Mouse (Mus musculus): ENCODE data around the gene Ghrl. TPM values are rescaled to one million over a fixed set of nuclear protein-coding genes. Genes with fewer than 3 reads are reported as not detected.

Ghrl gene
- polyA plus RNA-seq, 1 experiment from 2014 or later, result 139 TPM

GRCm38 (mm10) chr6:113681271-113681670 is 38.4 kb downstream of the Ghrl start:
- peak; percentile 73 for ATAC-seq
- H3K9ac ChIP-seq (ENCODE audit: low read depth, low read length), result no peak overlapping the region
- H3K27me3 ChIP-seq (replicated peaks; ENCODE audit: control insufficient read depth, insufficient read depth, low read length), result no peaks in the 10 kb centered on the region
- H3K4me3 ChIP-seq (ENCODE audit: low read depth, low read length), result no peak overlapping the region
- H3K4me1 ChIP-seq (replicated peaks; ENCODE audit: control insufficient read depth, insufficient read depth, low read length), result no peaks in the 10 kb centered on the region
- H3K4me2 ChIP-seq (replicated peaks; ENCODE audit: low read depth), result no peak overlapping the region
- TF ChIP-seq CTCF (IDR thresholded peaks at IDR 0.05; ENCODE audit: low read depth), result peak; percentile 99
- no peaks in the 10 kb centered on the region for H3K9me3 ChIP-seq (ENCODE audit: control insufficient read depth)
- H3K36me3 ChIP-seq (ENCODE audit: control insufficient read depth, insufficient read depth), result peaks cover 19% of the 10 kb centered on the region; the same call in 1 of the 2 replicates
- H3K27ac ChIP-seq (ENCODE audit: low read depth, low read length), result no peak overlapping the region
- WGBS, result 23% methylated on average over 4 of the region's 4 CpGs

GRCm38 (mm10) chr6:113679993-113680566 is 39.6 kb downstream of the Ghrl start:
- H3K27me3 ChIP-seq (replicated peaks; ENCODE audit: control insufficient read depth, insufficient read depth, low read length), result no peaks in the 10 kb centered on the region
- H3K27ac ChIP-seq (ENCODE audit: low read depth, low read length), result no peak overlapping the region
- peaks cover 11% of the 10 kb centered on the region; the same call in 1 of the 2 replicates for H3K36me3 ChIP-seq (ENCODE audit: control insufficient read depth, insufficient read depth)
- no peak overlapping the region for H3K9ac ChIP-seq (ENCODE audit: low read depth, low read length)
- no peak overlapping the region for H3K4me2 ChIP-seq (replicated peaks; ENCODE audit: low read depth)
- WGBS, result 84% methylated on average over 9 of the region's 9 CpGs
- ATAC-seq, result no peak
- no peak for TF ChIP-seq CTCF (IDR thresholded peaks at IDR 0.05; ENCODE audit: low read depth)
- H3K4me1 ChIP-seq (replicated peaks; ENCODE audit: control insufficient read depth, insufficient read depth, low read length), result no peaks in the 10 kb centered on the region
- no peaks in the 10 kb centered on the region for H3K9me3 ChIP-seq (ENCODE audit: control insufficient read depth)
- H3K4me3 ChIP-seq (ENCODE audit: low read depth, low read length), result no peak overlapping the region

- H3K4me3 ChIP-seq (ENCODE audit: low read depth, low read length), result no peak overlapping the region
- no peak for TF ChIP-seq CTCF (IDR thresholded peaks at IDR 0.05; ENCODE audit: low read depth)
- peaks cover 18% of the 10 kb centered on the region; the same call in 1 of the 2 replicates for H3K36me3 ChIP-seq (ENCODE audit: control insufficient read depth, insufficient read depth)
- ATAC-seq, result no peak
- H3K4me2 ChIP-seq (replicated peaks; ENCODE audit: low read depth), result no peak overlapping the region
- 82% methylated on average over 14 of the region's 14 CpGs for WGBS
- H3K9ac ChIP-seq (ENCODE audit: low read depth, low read length), result no peak overlapping the region
- no peaks in the 10 kb centered on the region for H3K27me3 ChIP-seq (replicated peaks; ENCODE audit: control insufficient read depth, insufficient read depth, low read length)
- H3K9me3 ChIP-seq (ENCODE audit: control insufficient read depth), result no peaks in the 10 kb centered on the region
- H3K4me1 ChIP-seq (replicated peaks; ENCODE audit: control insufficient read depth, insufficient read depth, low read length), result no peaks in the 10 kb centered on the region
- H3K27ac ChIP-seq (ENCODE audit: low read depth, low read length), result no peak overlapping the region
Measured at GRCm38 (mm10) chr6:113678246-113679012, 41.3 kb downstream of the Ghrl start.

- H3K27me3 ChIP-seq (replicated peaks; ENCODE audit: control insufficient read depth, insufficient read depth, low read length), result no peaks in the 10 kb centered on the region
- 53% methylated on average over 14 of the region's 14 CpGs for WGBS
- H3K4me3 ChIP-seq (ENCODE audit: low read depth, low read length), result no peak overlapping the region
- ATAC-seq, result peak; percentile 17; the same call in 1 of the 2 replicates
- no peak for TF ChIP-seq CTCF (IDR thresholded peaks at IDR 0.05; ENCODE audit: low read depth)
- no peak overlapping the region for H3K9ac ChIP-seq (ENCODE audit: low read depth, low read length)
- no peaks in the 10 kb centered on the region for H3K4me1 ChIP-seq (replicated peaks; ENCODE audit: control insufficient read depth, insufficient read depth, low read length)
- H3K36me3 ChIP-seq (ENCODE audit: control insufficient read depth, insufficient read depth), result peaks cover 25% of the 10 kb centered on the region; the same call in 1 of the 2 replicates
- H3K9me3 ChIP-seq (ENCODE audit: control insufficient read depth), result no peaks in the 10 kb centered on the region
- H3K27ac ChIP-seq (ENCODE audit: low read depth, low read length), result no peak overlapping the region
- no peak overlapping the region for H3K4me2 ChIP-seq (replicated peaks; ENCODE audit: low read depth)
Measured at GRCm38 (mm10) chr6:113677070-113677734, 42.5 kb downstream of the Ghrl start.

- whole genome bisulfite sequencing, result 91% methylated on average over 9 of the region's 9 CpGs
- no peaks in the 10 kb centered on the region for H3K27me3 ChIP-seq (replicated peaks; ENCODE audit: control insufficient read depth, insufficient read depth, low read length)
- no peak overlapping the region for H3K9ac ChIP-seq (ENCODE audit: low read depth, low read length)
- H3K9me3 ChIP-seq (ENCODE audit: control insufficient read depth), result no peaks in the 10 kb centered on the region
- H3K36me3 ChIP-seq (ENCODE audit: control insufficient read depth, insufficient read depth), result peaks cover 25% of the 10 kb centered on the region; the same call in 1 of the 2 replicates
- H3K4me1 ChIP-seq (replicated peaks; ENCODE audit: control insufficient read depth, insufficient read depth, low read length), result no peaks in the 10 kb centered on the region
- ATAC-seq, result no peak
- no peak for TF ChIP-seq CTCF (IDR thresholded peaks at IDR 0.05; ENCODE audit: low read depth)
- H3K4me2 ChIP-seq (replicated peaks; ENCODE audit: low read depth), result no peak overlapping the region
- H3K27ac ChIP-seq (ENCODE audit: low read depth, low read length), result peak overlapping the region; percentile 42; the same call in 1 of the 2 replicates
- no peak overlapping the region for H3K4me3 ChIP-seq (ENCODE audit: low read depth, low read length)
Measured at GRCm38 (mm10) chr6:113675991-113676390, 43.7 kb downstream of the Ghrl start.

GRCm38 (mm10) chr6:113675234-113675633 is 44.4 kb downstream of the Ghrl start:
- Histone ChIP-seq H3K9ac (ENCODE audit: low read depth, low read length) (no peak overlapping the region), H3K27ac (ENCODE audit: low read depth, low read length) (peak overlapping the region; percentile 42; the same call in 1 of the 2 replicates), H3K9me3 (ENCODE audit: control insufficient read depth) (no peaks in the 10 kb centered on the region), H3K36me3 (ENCODE audit: control insufficient read depth, insufficient read depth) (peaks cover 20% of the 10 kb centered on the region; the same call in 1 of the 2 replicates), H3K4me1 (replicated peaks; ENCODE audit: control insufficient read depth, insufficient read depth, low read length) (no peaks in the 10 kb centered on the region; the same call in 1 of the 2 replicates), H3K4me3 (ENCODE audit: low read depth, low read length) (no peak overlapping the region), H3K4me2 (replicated peaks; ENCODE audit: low read depth) (no peak overlapping the region), H3K27me3 (replicated peaks; ENCODE audit: control insufficient read depth, insufficient read depth, low read length) (no peaks in the 10 kb centered on the region)
- TF ChIP-seq CTCF (IDR thresholded peaks at IDR 0.05; ENCODE audit: low read depth), result no peak
- ATAC-seq, result peak; percentile 55
- WGBS, result 50% methylated on average over 4 of the region's 4 CpGs
